Mouse (Mus musculus) neural tube, embryonic 13.5 days (tissue): Measurements from ENCODE around the gene Phf19. TPM values are rescaled to one million over a fixed set of nuclear protein-coding genes. Genes with fewer than 3 reads are reported as not detected.

Source experiments
- ATAC-seq: fragments of 200-750 bp; cut with Nextera tagmentation; 2 replicates; pipeline ENCODE4 v1.8.0; 2017; ENCODE audit warnings: low read depth, mild to moderate bottlenecking, moderate TSS enrichment, moderate library complexity
- H3K27ac ChIP-seq: fragments of 300-500 bp; sonication (generic); replicated peaks from 2 replicates; pipeline ENCODE4 v1.5.1; 2015; ENCODE audit warnings: moderate library complexity, mild to moderate bottlenecking, inconsistent platforms
- H3K27me3 ChIP-seq: fragments of 300-500 bp; sonication (generic); 2 replicates; pipeline ENCODE4 v1.6.1; 2015; ENCODE audit warnings: mild to moderate bottlenecking, inconsistent platforms
- H3K36me3 ChIP-seq: fragments of 300-500 bp; sonication (generic); 2 replicates; pipeline ENCODE4 v1.6.1; 2015; ENCODE audit warnings: mild to moderate bottlenecking, inconsistent platforms
- H3K4me1 ChIP-seq: fragments of 300-500 bp; sonication (generic); replicated peaks from 2 replicates; pipeline ENCODE4 v1.6.1; 2015; ENCODE audit warnings: inconsistent platforms
- H3K4me2 ChIP-seq: fragments of 300-500 bp; sonication (generic); 2 replicates; pipeline ENCODE4 v1.6.1; 2015; ENCODE audit warnings: inconsistent platforms, mild to moderate bottlenecking, moderate library complexity
- H3K4me3 ChIP-seq: fragments of 300-500 bp; sonication (generic); 2 replicates; pipeline ENCODE4 v1.5.1; 2015; ENCODE audit warnings: mild to moderate bottlenecking, inconsistent platforms
- H3K9ac ChIP-seq: fragments of 300-500 bp; sonication (generic); 2 replicates; pipeline ENCODE4 v1.6.1; 2015; ENCODE audit warnings: moderate library complexity, mild to moderate bottlenecking, inconsistent platforms
- H3K9me3 ChIP-seq: fragments of 300-500 bp; sonication (generic); 2 replicates; pipeline ENCODE4 v1.6.1; 2016; ENCODE audit warnings: inconsistent platforms
- WGBS: fragments of 180-500 bp; shearing (Covaris S2); methylation state at CpG from one replicate; pipeline ENCODE4 v1.1.7; 2015; 5-methylcytosine and 5-hydroxymethylcytosine counted together
- polyA plus RNA-seq: library from polyadenylated mRNA; unstranded; fragments of >200 nt; fragmentation: Nextera tagmentation; extraction: Ambion mirVana; gene quantifications from 2 replicates; pipeline ENCODE4 v1.2.1, GENCODE M21; 2015

Gene Phf19
- polyA plus RNA-seq, result 1.8 TPM in 2 replicates

GRCm38 (mm10) chr2:34913218-34914068, at the start of gene Phf19:
Gene Phf19 (minus strand): TSS chr2:34914026.
- WGBS, result under 1% methylated on average over 61 of the region's 64 CpGs
- Histone ChIP-seq H3K9ac (peak within 1 kb of the TSS; percentile 68), H3K4me2 (peak within 1 kb of the TSS; percentile 94), H3K27ac (no peak within 1 kb of the TSS), H3K4me3 (peak within 1 kb of the TSS; percentile 56), H3K36me3 (no peaks in the 10 kb centered on the region), H3K27me3 (peaks cover 55% of the 10 kb centered on the region), H3K9me3 (no peaks in the 10 kb centered on the region), H3K4me1 (peaks cover 21% of the 10 kb centered on the region)
- 0 out of 2 replicates have a peak, but pooled peaks have one; percentile 32 for ATAC-seq

GRCm38 (mm10) chr2:34963371-34963956, 49.6 kb upstream of the Phf19 start:
- WGBS, result 85% methylated on average over 13 of the region's 13 CpGs
- no peak overlapping the region for H3K4me2 ChIP-seq
- ATAC-seq, result no peak

GRCm38 (mm10) chr2:34962893-34963292, 49.1 kb upstream of the Phf19 start:
- peaks cover 14% of the 10 kb centered on the region for H3K27me3 ChIP-seq
- H3K27ac ChIP-seq, result no peak overlapping the region
- H3K4me1 ChIP-seq, result peaks cover 7% of the 10 kb centered on the region
- no peaks in the 10 kb centered on the region for H3K9me3 ChIP-seq
- ATAC-seq, result no peak
- H3K4me3 ChIP-seq, result no peak overlapping the region
- no peak overlapping the region for H3K9ac ChIP-seq
- H3K4me2 ChIP-seq, result no peak overlapping the region
- WGBS, result 90% methylated on average over 9 of the region's 9 CpGs
- no peaks in the 10 kb centered on the region for H3K36me3 ChIP-seq

More at GRCm38 (mm10) chr2:34963371-34963956, 49.6 kb upstream of the Phf19 start:
- Histone ChIP-seq H3K27ac (no peak overlapping the region), H3K36me3 (no peaks in the 10 kb centered on the region), H3K4me1 (peaks cover 7% of the 10 kb centered on the region), H3K9me3 (no peaks in the 10 kb centered on the region), H3K4me3 (no peak overlapping the region), H3K27me3 (peaks cover 14% of the 10 kb centered on the region), H3K9ac (no peak overlapping the region)

- H3K27ac ChIP-seq, result no peak overlapping the region
- peaks cover 14% of the 10 kb centered on the region for H3K27me3 ChIP-seq
- H3K4me2 ChIP-seq, result no peak overlapping the region
- 84% methylated on average over 2 of the region's 2 CpGs for WGBS
- no peaks in the 10 kb centered on the region for H3K9me3 ChIP-seq
- ATAC-seq, result no peak
- no peaks in the 10 kb centered on the region for H3K36me3 ChIP-seq
- peaks cover 7% of the 10 kb centered on the region for H3K4me1 ChIP-seq
- H3K4me3 ChIP-seq, result no peak overlapping the region
- H3K9ac ChIP-seq, result no peak overlapping the region
These were observed 48.4 kb upstream of the Phf19 start for GRCm38 (mm10) chr2:34962211-34962610.

GRCm38 (mm10) chr2:34961481-34962036, 47.7 kb upstream of the Phf19 start, which contains the start of gene Traf1:
Gene Traf1 (minus strand): TSS chr2:34961772.
- H3K9ac ChIP-seq, result peak within 1 kb of the TSS; percentile 58
- H3K4me3 ChIP-seq, result peak within 1 kb of the TSS; percentile 26
- H3K9me3 ChIP-seq, result no peaks in the 10 kb centered on the region
- WGBS, result 18% methylated on average over 20 of the region's 20 CpGs
- ATAC-seq, result no peak
- H3K4me1 ChIP-seq, result peaks cover 7% of the 10 kb centered on the region
- no peak within 1 kb of the TSS for H3K27ac ChIP-seq
- peak within 1 kb of the TSS; percentile 49 for H3K4me2 ChIP-seq
- H3K27me3 ChIP-seq, result peaks cover 14% of the 10 kb centered on the region
- no peaks in the 10 kb centered on the region for H3K36me3 ChIP-seq

GRCm38 (mm10) chr2:34960966-34961365, 47.1 kb upstream of the Phf19 start:
- H3K4me3 ChIP-seq, result peak overlapping the region; percentile 26

GRCm38 (mm10) chr2:34960466-34960865, 46.6 kb upstream of the Phf19 start:
- Histone ChIP-seq H3K36me3 (no peaks in the 10 kb centered on the region), H3K4me3 (no peak overlapping the region), H3K4me1 (peaks cover 7% of the 10 kb centered on the region), H3K9me3 (no peaks in the 10 kb centered on the region), H3K9ac (no peak overlapping the region), H3K4me2 (no peak overlapping the region), H3K27me3 (peaks cover 14% of the 10 kb centered on the region), H3K27ac (no peak overlapping the region)
- no peak for ATAC-seq
- 82% methylated on average over 5 of the region's 5 CpGs for WGBS

More at GRCm38 (mm10) chr2:34960966-34961365, 47.1 kb upstream of the Phf19 start:
- H3K9ac ChIP-seq, result peak overlapping the region; percentile 58
- WGBS, result 77% methylated on average over 6 of the region's 6 CpGs
- H3K36me3 ChIP-seq, result no peaks in the 10 kb centered on the region
- H3K4me1 ChIP-seq, result peaks cover 7% of the 10 kb centered on the region
- H3K27ac ChIP-seq, result no peak overlapping the region
- H3K4me2 ChIP-seq, result peak overlapping the region; percentile 49
- no peak for ATAC-seq
- no peaks in the 10 kb centered on the region for H3K9me3 ChIP-seq
- H3K27me3 ChIP-seq, result peaks cover 14% of the 10 kb centered on the region

GRCm38 (mm10) chr2:34958582-34958981, 44.8 kb upstream of the Phf19 start:
- no peaks in the 10 kb centered on the region for H3K36me3 ChIP-seq
- WGBS, result 88% methylated on average over 7 of the region's 7 CpGs
- no peaks in the 10 kb centered on the region for H3K9me3 ChIP-seq
- no peak overlapping the region for H3K4me2 ChIP-seq
- peaks cover 14% of the 10 kb centered on the region for H3K27me3 ChIP-seq
- no peak overlapping the region for H3K4me3 ChIP-seq
- ATAC-seq, result no peak
- H3K4me1 ChIP-seq, result peaks cover 7% of the 10 kb centered on the region; the same call in 1 of the 2 replicates
- H3K27ac ChIP-seq, result no peak overlapping the region
- H3K9ac ChIP-seq, result no peak overlapping the region

- 84% methylated on average over 7 of the region's 7 CpGs for WGBS
- Histone ChIP-seq H3K36me3 (no peaks in the 10 kb centered on the region), H3K9me3 (no peaks in the 10 kb centered on the region), H3K27ac (no peak overlapping the region), H3K4me1 (peaks cover 7% of the 10 kb centered on the region; the same call in 1 of the 2 replicates), H3K9ac (no peak overlapping the region), H3K27me3 (peaks cover 14% of the 10 kb centered on the region), H3K4me2 (no peak overlapping the region), H3K4me3 (no peak overlapping the region)
- ATAC-seq, result no peak
These were observed 44.2 kb upstream of the Phf19 start for GRCm38 (mm10) chr2:34958036-34958435.

- no peak for ATAC-seq
- Histone ChIP-seq H3K9ac (no peak overlapping the region), H3K9me3 (no peaks in the 10 kb centered on the region), H3K4me3 (no peak overlapping the region), H3K4me2 (no peak overlapping the region), H3K4me1 (peaks cover 7% of the 10 kb centered on the region; the same call in 1 of the 2 replicates), H3K27ac (no peak overlapping the region), H3K36me3 (no peaks in the 10 kb centered on the region), H3K27me3 (peaks cover 14% of the 10 kb centered on the region)
- WGBS, result 76% methylated on average over 1 of the region's 1 CpGs
These were observed 43.6 kb upstream of the Phf19 start for GRCm38 (mm10) chr2:34957405-34957804.

GRCm38 (mm10) chr2:34956941-34957340, 43.1 kb upstream of the Phf19 start:
- Histone ChIP-seq H3K4me1 (peaks cover 7% of the 10 kb centered on the region; the same call in 1 of the 2 replicates), H3K4me3 (no peak overlapping the region), H3K36me3 (no peaks in the 10 kb centered on the region), H3K4me2 (no peak overlapping the region), H3K27ac (no peak overlapping the region), H3K27me3 (peaks cover 10% of the 10 kb centered on the region), H3K9ac (no peak overlapping the region), H3K9me3 (no peaks in the 10 kb centered on the region)
- 63% methylated on average over 5 of the region's 5 CpGs for WGBS
- no peak for ATAC-seq

- no peaks in the 10 kb centered on the region for H3K9me3 ChIP-seq
- H3K4me2 ChIP-seq, result no peak overlapping the region
- no peak for ATAC-seq
- H3K36me3 ChIP-seq, result no peaks in the 10 kb centered on the region
- H3K9ac ChIP-seq, result no peak overlapping the region
- H3K27me3 ChIP-seq, result no peaks in the 10 kb centered on the region
- H3K4me3 ChIP-seq, result no peak overlapping the region
- H3K27ac ChIP-seq, result no peak overlapping the region
- H3K4me1 ChIP-seq, result no peaks in the 10 kb centered on the region
These were observed 40.5 kb upstream of the Phf19 start for GRCm38 (mm10) chr2:34954344-34954743.
